Mouse (Mus musculus) forebrain, embryonic 10.5 days (tissue): ENCODE data around the gene Zfp599. TPM values are rescaled to one million over a fixed set of nuclear protein-coding genes. Genes with fewer than 3 reads are reported as not detected.
"Not testable (repeated sequence)": the region's sequence is repeated elsewhere in the genome, so short reads cannot be mapped to it uniquely, and the experiment has no call there.

ENCODE experiments used
- DNase-seq: peaks from one replicate; pipeline ENCODE4 v3.0.0-alpha.2; 2017; ENCODE audit warnings: low spot score; ENCODE audit errors: extremely low spot score
- H3K27ac ChIP-seq: fragments of 300-500 bp; sonication (generic); 2 replicates; pipeline ENCODE4 v1.5.1; 2016; ENCODE audit warnings: mild to moderate bottlenecking
- H3K27me3 ChIP-seq: fragments of 300-500 bp; sonication (generic); 2 replicates; pipeline ENCODE4 v1.6.1; 2016; ENCODE audit warnings: mild to moderate bottlenecking; ENCODE audit not compliant: poor library complexity, severe bottlenecking
- H3K36me3 ChIP-seq: fragments of 300-500 bp; sonication (generic); replicated peaks from 2 replicates; pipeline ENCODE4 v1.6.1; 2016; ENCODE audit warnings: mild to moderate bottlenecking, moderate library complexity
- H3K4me1 ChIP-seq: fragments of 300-500 bp; sonication (generic); 2 replicates; pipeline ENCODE4 v1.6.1; 2016
- H3K4me3 ChIP-seq: fragments of 300-500 bp; sonication (generic); 2 replicates; pipeline ENCODE4 v1.5.1; 2016; ENCODE audit warnings: mild to moderate bottlenecking, moderate library complexity
- H3K9me3 ChIP-seq: fragments of 300-500 bp; sonication (generic); 2 replicates; pipeline ENCODE4 v1.6.1; 2016; ENCODE audit warnings: mild to moderate bottlenecking, moderate library complexity
- WGBS: fragments of 180-500 bp; shearing (Covaris S2); methylation state at CpG from one replicate; pipeline ENCODE4 v1.1.7; 2016; 5-methylcytosine and 5-hydroxymethylcytosine counted together
- polyA plus RNA-seq: library from polyadenylated mRNA; unstranded; fragments of >200 nt; fragmentation: Nextera tagmentation; extraction: Ambion mirVana; gene quantifications from 2 replicates; pipeline ENCODE4 v1.2.1, GENCODE M21; 2016

Gene Zfp599
- 8.0 and 9.3 TPM in 2 replicates for polyA plus RNA-seq

DNA sequence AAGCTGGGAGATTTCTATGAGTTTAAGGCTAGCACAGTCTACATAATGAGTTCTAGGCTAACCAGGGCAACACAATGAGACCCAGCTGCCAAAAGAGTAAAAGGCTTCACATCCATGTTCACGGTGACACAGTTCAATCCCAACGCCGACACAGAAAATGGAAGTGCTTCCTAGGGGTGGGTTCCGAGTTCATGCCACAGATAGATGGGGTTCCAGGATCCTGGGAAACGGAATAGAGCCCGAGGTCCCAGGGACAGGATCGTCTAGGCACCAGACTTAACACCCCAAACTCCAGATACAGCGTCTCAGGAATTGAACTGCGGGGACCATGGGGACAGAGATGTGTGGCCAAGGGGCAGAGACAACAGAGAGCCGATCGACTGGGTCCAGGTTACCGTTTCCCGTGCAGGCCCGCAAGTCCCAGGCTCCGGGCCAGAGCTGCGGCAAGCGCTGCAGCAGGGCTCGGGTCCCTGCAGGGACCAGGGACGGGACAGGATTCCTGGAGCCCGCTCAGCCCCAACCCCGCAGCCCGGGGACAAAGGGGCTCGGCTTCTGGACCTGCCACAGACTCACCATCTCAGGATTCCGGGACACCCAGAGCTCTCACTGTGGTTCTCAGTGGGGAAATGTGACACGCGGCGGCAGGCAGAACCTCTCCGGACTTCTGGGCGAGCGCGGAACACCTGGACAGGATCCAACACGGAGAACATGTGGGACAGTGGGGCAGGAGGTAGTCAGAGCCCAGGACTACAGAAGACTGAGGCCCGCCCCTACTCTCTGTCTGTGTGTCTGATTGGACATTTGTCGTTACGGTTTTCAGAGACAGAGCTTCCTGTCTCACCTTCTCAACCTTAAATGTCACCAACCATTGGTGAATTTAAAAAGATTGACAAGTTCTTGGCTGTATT lies at the start of gene Zfp599:
Gene Zfp599, minus strand, starts transcription at position 712 of the 908 bp plus-strand sequence.
- peak within 1 kb of the TSS; percentile 90 for H3K27ac ChIP-seq
- no peaks in the 10 kb centered on the region for H3K27me3 ChIP-seq
- peaks cover 12% of the 10 kb centered on the region for H3K4me1 ChIP-seq
- peak within 1 kb of the TSS; percentile 83 for H3K4me3 ChIP-seq
- WGBS: 2% methylated on average over 35 of the region's 35 CpGs
- peak; percentile 66 for DNase-seq
- peaks cover 25% of the 10 kb centered on the region for H3K9me3 ChIP-seq
- H3K36me3 ChIP-seq: peaks cover 42% of the 10 kb centered on the region

DNA sequence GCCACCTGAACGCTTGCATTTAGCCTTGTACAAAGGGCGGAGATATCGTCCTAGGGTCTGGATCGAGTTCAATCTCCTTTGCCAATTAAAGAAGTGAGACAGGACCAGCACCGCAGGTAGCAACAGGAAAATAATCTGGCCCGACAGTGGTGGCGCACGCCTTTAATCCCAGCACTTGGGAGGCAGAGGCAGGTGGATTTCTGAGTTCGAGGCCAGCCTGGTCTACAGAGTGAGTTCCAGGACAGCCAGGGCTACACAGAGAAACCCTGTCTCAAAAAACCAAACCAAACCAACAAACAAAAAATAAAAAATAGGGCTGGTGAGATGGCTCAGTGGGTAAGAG lies 48.2 kb upstream of the Zfp599 start:
- not testable (repeated sequence) for DNase-seq, H3K27me3 ChIP-seq
- H3K27ac ChIP-seq: peak overlapping the region; percentile 99
- peaks cover 25% of the 10 kb centered on the region for H3K36me3 ChIP-seq
- peak overlapping the region; percentile 98 for H3K4me3 ChIP-seq
- 19% methylated on average over 9 of the region's 9 CpGs for WGBS
- H3K9me3 ChIP-seq: peaks cover 18% of the 10 kb centered on the region
- H3K4me1 ChIP-seq: peaks cover 12% of the 10 kb centered on the region

- Histone ChIP-seq H3K4me1 (peaks cover 12% of the 10 kb centered on the region), H3K36me3 (peaks cover 31% of the 10 kb centered on the region), H3K9me3 (peaks cover 18% of the 10 kb centered on the region), H3K27me3 (no peaks in the 10 kb centered on the region), H3K4me3 (peak within 1 kb of the TSS; percentile 98), H3K27ac (peak within 1 kb of the TSS; percentile 99)
- WGBS: under 1% methylated on average over 56 of the region's 56 CpGs
- DNase-seq: peak; percentile 96
Measured at GRCm38 (mm10) chr9:22307156-22307919, 47.6 kb upstream of the Zfp599 start, which contains the start of gene Zfp810. Gene Zfp810, minus strand, starts transcription at chr9:22307648.

DNA sequence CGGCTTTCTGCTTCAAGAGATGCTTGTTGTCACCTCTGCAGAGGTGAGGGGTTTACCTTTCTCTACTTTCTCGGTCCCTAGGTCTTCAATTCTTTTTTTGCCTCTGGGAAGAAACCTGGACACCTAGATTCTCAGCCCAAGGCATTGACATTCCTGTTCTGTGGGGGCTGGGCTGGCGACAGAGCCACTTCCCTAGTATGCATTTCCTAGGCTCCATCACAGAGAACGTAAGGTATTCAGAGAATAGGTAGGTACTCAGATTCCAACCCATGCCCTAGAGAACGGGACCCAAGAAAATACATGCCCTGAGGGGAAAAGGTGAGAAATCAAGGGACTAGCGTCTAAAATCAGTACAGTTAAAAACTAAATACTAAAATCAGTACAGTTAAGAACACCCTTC lies 47.0 kb upstream of the Zfp599 start:
- WGBS: 21% methylated on average over 6 of the region's 6 CpGs
- Histone ChIP-seq H3K4me3 (peak overlapping the region; percentile 98), H3K9me3 (peaks cover 14% of the 10 kb centered on the region), H3K4me1 (peaks cover 12% of the 10 kb centered on the region), H3K27ac (peak overlapping the region; percentile 99), H3K27me3 (no peaks in the 10 kb centered on the region), H3K36me3 (peaks cover 37% of the 10 kb centered on the region)
- no peak for DNase-seq

DNA sequence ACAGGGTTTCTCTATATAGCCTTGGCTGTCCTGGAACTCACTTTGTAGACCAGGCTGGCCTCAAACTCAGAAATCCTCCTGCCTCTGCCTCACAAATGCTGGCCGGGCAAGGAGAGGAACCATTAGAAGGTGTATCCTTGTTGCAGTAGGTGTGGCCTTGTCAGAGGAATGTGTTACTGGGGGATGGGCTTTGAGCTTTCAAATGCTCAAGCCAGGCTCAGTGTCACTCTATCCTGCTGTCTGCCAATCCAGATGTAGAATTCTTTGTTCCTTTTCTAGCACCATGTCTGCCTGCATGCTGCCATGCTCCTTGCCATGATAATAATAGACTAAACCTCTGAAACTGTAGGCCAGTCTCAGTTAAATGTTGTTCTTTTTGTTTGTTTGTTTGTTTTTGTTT lies 42.5 kb upstream of the Zfp599 start:
- peaks cover 12% of the 10 kb centered on the region for H3K4me1 ChIP-seq
- 94% methylated on average over 1 of the region's 1 CpGs for WGBS

GRCm38 (mm10) chr9:22278733-22279132 lies 19.0 kb upstream of the Zfp599 start:
- no peak overlapping the region for H3K27ac ChIP-seq
- no peak for DNase-seq
- no peaks in the 10 kb centered on the region for H3K4me1 ChIP-seq
- H3K9me3 ChIP-seq: peaks cover 87% of the 10 kb centered on the region
- no peak overlapping the region for H3K4me3 ChIP-seq
- H3K27me3 ChIP-seq: no peaks in the 10 kb centered on the region
- H3K36me3 ChIP-seq: peaks cover 99% of the 10 kb centered on the region
- WGBS: 91% methylated on average over 4 of the region's 4 CpGs

More for the DNA sequence above, 42.5 kb upstream of the Zfp599 start:
- H3K9me3 ChIP-seq: peaks cover 9% of the 10 kb centered on the region
- H3K27me3 ChIP-seq: no peaks in the 10 kb centered on the region
- H3K36me3 ChIP-seq: peaks cover 82% of the 10 kb centered on the region
- H3K27ac ChIP-seq: no peak overlapping the region
- no peak overlapping the region for H3K4me3 ChIP-seq
- DNase-seq: no peak

- Histone ChIP-seq H3K4me1 (no peaks in the 10 kb centered on the region), H3K36me3 (peaks cover 9% of the 10 kb centered on the region; the same call in 1 of the 2 replicates), H3K27me3 (no peaks in the 10 kb centered on the region), H3K4me3 (no peak overlapping the region), H3K27ac (no peak overlapping the region), H3K9me3 (peaks cover 37% of the 10 kb centered on the region)
- 94% methylated on average over 1 of the region's 1 CpGs for WGBS
- no peak for DNase-seq
Measured at GRCm38 (mm10) chr9:22268886-22269285, 9.2 kb upstream of the Zfp599 start.

GRCm38 (mm10) chr9:22262611-22263010 lies 2.9 kb upstream of the Zfp599 start:
- no peak for DNase-seq
- peaks cover 10% of the 10 kb centered on the region for H3K36me3 ChIP-seq
- no peak overlapping the region for H3K27ac ChIP-seq
- peaks cover 12% of the 10 kb centered on the region for H3K4me1 ChIP-seq
- 92% methylated on average over 10 of the region's 10 CpGs for WGBS
- H3K4me3 ChIP-seq: no peak overlapping the region
- H3K27me3 ChIP-seq: no peaks in the 10 kb centered on the region
- H3K9me3 ChIP-seq: peaks cover 9% of the 10 kb centered on the region

- H3K27me3 ChIP-seq: no peaks in the 10 kb centered on the region
- peaks cover 11% of the 10 kb centered on the region for H3K9me3 ChIP-seq
- H3K4me3 ChIP-seq: no peak overlapping the region
- peaks cover 12% of the 10 kb centered on the region for H3K4me1 ChIP-seq
- DNase-seq: no peak
- H3K27ac ChIP-seq: no peak overlapping the region
- 87% methylated on average over 1 of the region's 1 CpGs for WGBS
- H3K36me3 ChIP-seq: peaks cover 20% of the 10 kb centered on the region
Measured at GRCm38 (mm10) chr9:22261594-22261993, 1.9 kb upstream of the Zfp599 start.

- WGBS: 30% methylated on average over 3 of the region's 3 CpGs
- Histone ChIP-seq H3K27me3 (no peaks in the 10 kb centered on the region), H3K4me3 (peak overlapping the region; percentile 83), H3K9me3 (peaks cover 22% of the 10 kb centered on the region), H3K36me3 (peaks cover 35% of the 10 kb centered on the region), H3K4me1 (peaks cover 12% of the 10 kb centered on the region), H3K27ac (no peak overlapping the region)
- no peak for DNase-seq
Measured at GRCm38 (mm10) chr9:22260092-22260422, 362 bp upstream of the Zfp599 start.

DNA sequence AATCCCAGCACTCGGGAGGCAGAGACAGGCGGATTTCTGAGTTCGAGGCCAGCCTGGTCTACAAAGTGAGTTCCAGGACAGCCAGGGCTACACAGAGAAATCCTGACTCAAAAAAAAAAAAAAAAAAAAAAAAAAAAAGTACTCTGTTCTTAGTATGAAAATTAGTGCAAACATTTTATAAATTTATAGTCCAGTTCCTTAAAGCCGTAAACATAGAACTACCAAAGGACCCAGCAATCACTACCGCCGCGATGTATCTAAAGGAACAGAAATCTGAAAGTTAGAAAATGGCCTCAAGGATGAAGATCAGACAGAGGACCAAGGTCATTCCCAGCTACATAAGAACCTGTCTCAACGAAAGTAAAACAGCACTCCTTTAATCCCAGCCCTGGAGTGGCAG lies 911 bp downstream of the Zfp599 start:
- Histone ChIP-seq H3K27me3 (no peaks in the 10 kb centered on the region), H3K4me3 (peak overlapping the region; percentile 83), H3K9me3 (peaks cover 31% of the 10 kb centered on the region), H3K27ac (peak overlapping the region; percentile 90), H3K4me1 (peaks cover 12% of the 10 kb centered on the region), H3K36me3 (peaks cover 48% of the 10 kb centered on the region)
- no peak for DNase-seq
- 83% methylated on average over 8 of the region's 8 CpGs for WGBS

- Histone ChIP-seq H3K4me1 (peaks cover 12% of the 10 kb centered on the region), H3K4me3 (no peak overlapping the region), H3K36me3 (peaks cover 70% of the 10 kb centered on the region), H3K27me3 (no peaks in the 10 kb centered on the region), H3K9me3 (peaks cover 45% of the 10 kb centered on the region), H3K27ac (no peak overlapping the region)
- DNase-seq: no peak
- WGBS: 91% methylated on average over 4 of the region's 4 CpGs
Measured at GRCm38 (mm10) chr9:22256579-22256978, 3.1 kb downstream of the Zfp599 start.

- WGBS: 88% methylated on average over 2 of the region's 2 CpGs
- H3K27ac ChIP-seq: no peak overlapping the region
Measured at GRCm38 (mm10) chr9:22244242-22244641, 15.5 kb downstream of the Zfp599 start.

More at GRCm38 (mm10) chr9:22244242-22244641, 15.5 kb downstream of the Zfp599 start:
- Histone ChIP-seq H3K4me1 (no peaks in the 10 kb centered on the region), H3K36me3 (peaks cover 98% of the 10 kb centered on the region), H3K27me3 (no peaks in the 10 kb centered on the region), H3K4me3 (no peak overlapping the region), H3K9me3 (peaks cover 45% of the 10 kb centered on the region)
- DNase-seq: no peak
